Mouse (Mus musculus) kidney, adult 2 months (tissue): Measurements from ENCODE around the gene Tas2r143. TPM values are rescaled to one million over a fixed set of nuclear protein-coding genes. Genes with fewer than 3 reads are reported as not detected.
A peak's percentile ranks its signal among the peaks of the same experiment; 100 is the strongest.

Experiments used
- DNase-seq: peaks from one replicate; pipeline ENCODE4 v3.0.0; 2021
- H3K27ac ChIP-seq: fragments of 200-500 bp; 2 replicates; pipeline ENCODE4 v1.5.1; 2012; ENCODE audit warnings: low read depth, low read length, control low read depth, inconsistent platforms; ENCODE audit not compliant: insufficient read depth
- H3K27me3 ChIP-seq: fragments of 200-500 bp; replicated peaks from 2 replicates; pipeline ENCODE4 v1.6.1; 2012; ENCODE audit warnings: mild to moderate bottlenecking, moderate library complexity, low read length, inconsistent platforms; ENCODE audit not compliant: control insufficient read depth, insufficient read depth
- H3K36me3 ChIP-seq: fragments of 200-500 bp; 2 replicates; pipeline ENCODE4 v1.6.1; 2012; ENCODE audit warnings: mild to moderate bottlenecking, moderate library complexity, low read length, inconsistent platforms; ENCODE audit not compliant: control insufficient read depth, insufficient read depth
- H3K4me1 ChIP-seq: fragments of 200-500 bp; 2 replicates; pipeline ENCODE4 v1.6.1; 2011; ENCODE audit warnings: low read length; ENCODE audit not compliant: control insufficient read depth, insufficient read depth
- H3K4me3 ChIP-seq: fragments of 200-500 bp; 2 replicates; pipeline ENCODE4 v1.5.1; 2011; ENCODE audit warnings: mild to moderate bottlenecking, low read depth, low read length, control low read depth; ENCODE audit not compliant: insufficient read depth
- CTCF ChIP-seq: fragments of 200-500 bp; conservative IDR thresholded peaks from 2 replicates; pipeline ENCODE4 v1.5.1; 2011; ENCODE audit warnings: low read depth, mild to moderate bottlenecking, control low read depth, low read length, moderate library complexity, mixed read lengths; ENCODE audit not compliant: insufficient read depth, insufficient read length
- POLR2A ChIP-seq: fragments of 200-500 bp; IDR thresholded peaks from one replicate; pipeline ENCODE4 v1.6.1; 2011; ENCODE audit warnings: low read depth, low read length, control low read depth
- WGBS: fragments of 180-500 bp; shearing (Covaris S2); methylation state at CpG from one replicate; pipeline ENCODE4 v1.1.7; 2018; 5-methylcytosine and 5-hydroxymethylcytosine counted together
- polyA plus RNA-seq: library from polyadenylated mRNA; depleted of rRNA; stranded (reverse); fragments of >200 nt; gene quantifications from 2 replicates; pipeline ENCODE4 v1.2.3, GENCODE M21; 2012; rRNA removed

The Tas2r143 gene
- not detected in 2 replicates for polyA plus RNA-seq

DNA sequence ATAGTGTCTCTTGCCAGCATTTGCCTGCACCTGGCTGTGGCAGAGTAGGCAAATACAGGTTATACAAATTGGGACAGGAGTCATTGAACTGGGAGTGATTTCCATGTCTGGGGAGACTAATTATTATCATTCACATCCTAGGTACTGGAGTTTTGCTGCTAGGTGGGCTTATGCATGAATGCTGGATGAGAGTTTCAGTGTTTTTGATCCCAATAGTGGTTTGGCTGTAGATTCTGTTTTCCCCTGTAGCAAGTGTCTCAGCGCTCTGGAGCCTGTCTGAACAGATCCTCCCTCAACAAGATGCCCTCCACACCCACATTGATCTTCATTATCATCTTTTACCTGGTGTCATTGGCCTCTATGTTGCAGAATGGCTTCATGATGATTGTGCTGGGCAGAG lies at the start of gene Tas2r143:
TSS of gene Tas2r143 (plus strand) at position 301 of the 400 bp plus-strand sequence.
- H3K4me1 ChIP-seq, result peaks cover 3% of the 10 kb centered on the region; the same call in 1 of the 2 replicates
- TF ChIP-seq CTCF (no peak), POLR2A (no peak)
- no peaks in the 10 kb centered on the region for H3K27me3 ChIP-seq
- WGBS, result 100% methylated on average over 1 of the region's 1 CpGs
- DNase-seq, result no peak
- H3K27ac ChIP-seq, result no peak within 1 kb of the TSS
- H3K36me3 ChIP-seq, result no peaks in the 10 kb centered on the region
- H3K4me3 ChIP-seq, result no peak within 1 kb of the TSS

DNA sequence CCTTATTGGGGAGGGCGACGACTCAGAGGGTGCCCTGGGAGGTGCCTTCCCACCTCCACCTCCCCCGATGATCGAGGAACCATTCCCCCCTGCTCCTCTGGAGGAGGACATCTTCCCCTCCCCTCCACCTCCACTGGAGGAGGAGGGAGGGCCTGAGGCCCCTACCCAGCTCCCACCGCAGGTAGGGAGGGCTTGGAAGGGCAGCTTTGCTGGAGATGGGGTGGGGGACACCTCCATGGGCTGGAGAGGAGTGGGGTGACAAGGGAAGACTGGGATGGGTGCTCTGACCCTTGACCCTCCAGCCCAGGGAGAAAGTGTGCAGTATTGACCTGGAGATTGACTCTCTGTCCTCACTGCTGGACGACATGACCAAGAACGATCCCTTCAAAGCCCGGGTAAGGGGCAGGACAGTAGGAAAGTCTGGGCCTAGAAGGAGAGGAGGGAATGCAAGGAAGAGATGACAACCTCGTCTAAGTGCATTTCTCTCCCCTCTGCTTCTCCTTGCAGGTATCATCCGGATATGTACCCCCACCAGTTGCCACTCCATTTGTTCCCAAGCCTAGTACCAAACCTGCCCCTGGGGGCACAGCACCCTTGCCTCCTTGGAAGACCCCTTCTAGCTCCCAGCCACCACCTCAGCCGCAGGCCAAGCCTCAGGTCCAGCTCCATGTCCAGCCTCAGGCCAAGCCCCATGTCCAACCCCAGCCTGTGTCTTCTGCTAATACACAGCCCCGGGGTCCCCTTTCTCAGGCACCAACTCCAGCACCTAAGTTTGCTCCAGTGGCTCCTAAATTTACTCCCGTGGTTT lies 48.9 kb upstream of the Tas2r143 start:
- 43% methylated on average over 13 of the region's 13 CpGs for WGBS
- no peak for DNase-seq
- Histone ChIP-seq H3K36me3 (no peaks in the 10 kb centered on the region; the same call in 1 of the 2 replicates), H3K4me3 (peak overlapping the region; percentile 71), H3K4me1 (peaks cover 21% of the 10 kb centered on the region), H3K27ac (no peak overlapping the region), H3K27me3 (no peaks in the 10 kb centered on the region)
- TF ChIP-seq POLR2A (no peak), CTCF (no peak)

DNA sequence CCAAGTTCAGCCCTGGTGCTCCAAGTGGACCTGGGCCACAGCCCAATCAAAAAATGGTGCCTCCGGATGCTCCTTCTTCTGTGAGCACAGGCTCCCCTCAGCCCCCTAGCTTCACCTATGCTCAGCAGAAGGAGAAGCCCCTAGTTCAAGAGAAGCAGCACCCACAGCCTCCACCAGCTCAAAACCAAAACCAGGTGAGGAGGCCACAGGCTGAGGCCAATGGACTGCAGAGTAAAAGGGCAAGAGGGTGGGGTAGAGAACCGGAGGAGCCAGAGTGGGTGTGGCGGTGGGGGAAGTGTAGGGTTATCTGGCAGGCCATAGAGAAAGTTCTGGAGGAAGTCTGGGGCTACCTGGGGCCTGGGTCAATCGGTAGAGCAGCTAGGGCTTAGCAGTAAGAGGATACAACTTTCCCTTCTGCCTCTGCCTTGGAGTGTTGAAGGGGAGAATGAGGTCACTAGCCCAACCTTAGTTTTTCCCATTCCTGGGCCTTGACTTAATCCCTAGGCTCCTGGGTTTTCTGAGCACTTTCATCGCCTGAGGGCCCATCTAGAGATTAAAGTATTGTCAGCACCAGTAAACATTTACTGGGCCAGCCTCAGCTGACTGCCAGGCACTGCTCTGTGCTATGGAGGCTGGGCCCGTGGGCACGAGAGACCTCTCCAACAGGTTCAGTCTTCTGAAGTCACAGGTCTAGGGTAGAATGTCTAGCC lies 48.1 kb upstream of the Tas2r143 start:
- peak; percentile 41 for DNase-seq
- H3K27ac ChIP-seq, result no peak overlapping the region
- H3K4me1 ChIP-seq, result peaks cover 21% of the 10 kb centered on the region

DNA sequence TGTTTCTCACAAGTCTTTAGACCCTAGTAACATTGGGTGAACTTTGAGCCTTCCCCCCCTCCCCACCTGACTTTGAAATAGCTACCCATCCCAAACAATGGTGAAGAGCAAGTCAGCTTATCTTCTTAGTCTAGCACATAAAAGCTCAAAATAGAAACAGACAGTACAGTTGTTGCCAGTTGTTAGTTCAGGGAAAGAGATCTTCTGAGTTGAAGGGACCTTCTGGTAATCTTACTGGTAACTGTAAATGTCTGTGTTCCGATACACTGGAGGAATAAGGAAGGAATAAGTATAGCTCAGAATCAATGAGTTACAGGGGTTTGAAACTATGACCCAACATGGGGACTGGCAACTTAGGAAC lies 47.6 kb upstream of the Tas2r143 start:
- TF ChIP-seq POLR2A (no peak), CTCF (no peak)
- Histone ChIP-seq H3K4me3 (no peak overlapping the region), H3K4me1 (peaks cover 21% of the 10 kb centered on the region), H3K27ac (no peak overlapping the region), H3K36me3 (no peaks in the 10 kb centered on the region; the same call in 1 of the 2 replicates), H3K27me3 (no peaks in the 10 kb centered on the region)
- no peak for DNase-seq
- 89% methylated on average over 1 of the region's 1 CpGs for WGBS

More for the DNA sequence above, 48.1 kb upstream of the Tas2r143 start:
- H3K36me3 ChIP-seq, result no peaks in the 10 kb centered on the region; the same call in 1 of the 2 replicates
- no peak overlapping the region for H3K4me3 ChIP-seq
- no peak for TF ChIP-seq POLR2A
- no peak for TF ChIP-seq CTCF
- H3K27me3 ChIP-seq, result no peaks in the 10 kb centered on the region
- WGBS, result 55% methylated on average over 7 of the region's 7 CpGs

DNA sequence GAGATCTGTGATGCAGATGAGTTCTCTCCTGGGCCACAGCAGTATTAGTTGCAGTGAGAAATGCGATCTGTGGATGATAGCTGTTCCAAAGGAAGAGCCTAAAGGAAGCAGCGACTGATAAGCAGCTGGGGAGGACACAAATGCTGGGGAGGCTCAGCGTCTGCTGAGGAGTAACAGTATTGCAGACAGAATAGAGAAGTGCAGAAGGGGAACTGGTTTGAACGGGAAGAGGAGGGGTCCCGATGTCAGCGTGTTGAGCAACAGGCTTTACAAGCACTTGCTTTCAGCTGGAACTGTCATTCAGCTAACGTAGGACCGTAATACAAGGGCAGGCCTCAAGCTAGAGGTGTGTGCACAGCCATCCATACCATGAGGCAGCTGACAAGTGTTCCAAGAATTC lies 46.9 kb upstream of the Tas2r143 start:
- Histone ChIP-seq H3K4me1 (peaks cover 21% of the 10 kb centered on the region), H3K36me3 (peaks cover 3% of the 10 kb centered on the region), H3K4me3 (no peak overlapping the region), H3K27me3 (no peaks in the 10 kb centered on the region), H3K27ac (no peak overlapping the region)
- 67% methylated on average over 8 of the region's 8 CpGs for WGBS
- TF ChIP-seq CTCF, result no peak
- no peak for TF ChIP-seq POLR2A
- no peak for DNase-seq

DNA sequence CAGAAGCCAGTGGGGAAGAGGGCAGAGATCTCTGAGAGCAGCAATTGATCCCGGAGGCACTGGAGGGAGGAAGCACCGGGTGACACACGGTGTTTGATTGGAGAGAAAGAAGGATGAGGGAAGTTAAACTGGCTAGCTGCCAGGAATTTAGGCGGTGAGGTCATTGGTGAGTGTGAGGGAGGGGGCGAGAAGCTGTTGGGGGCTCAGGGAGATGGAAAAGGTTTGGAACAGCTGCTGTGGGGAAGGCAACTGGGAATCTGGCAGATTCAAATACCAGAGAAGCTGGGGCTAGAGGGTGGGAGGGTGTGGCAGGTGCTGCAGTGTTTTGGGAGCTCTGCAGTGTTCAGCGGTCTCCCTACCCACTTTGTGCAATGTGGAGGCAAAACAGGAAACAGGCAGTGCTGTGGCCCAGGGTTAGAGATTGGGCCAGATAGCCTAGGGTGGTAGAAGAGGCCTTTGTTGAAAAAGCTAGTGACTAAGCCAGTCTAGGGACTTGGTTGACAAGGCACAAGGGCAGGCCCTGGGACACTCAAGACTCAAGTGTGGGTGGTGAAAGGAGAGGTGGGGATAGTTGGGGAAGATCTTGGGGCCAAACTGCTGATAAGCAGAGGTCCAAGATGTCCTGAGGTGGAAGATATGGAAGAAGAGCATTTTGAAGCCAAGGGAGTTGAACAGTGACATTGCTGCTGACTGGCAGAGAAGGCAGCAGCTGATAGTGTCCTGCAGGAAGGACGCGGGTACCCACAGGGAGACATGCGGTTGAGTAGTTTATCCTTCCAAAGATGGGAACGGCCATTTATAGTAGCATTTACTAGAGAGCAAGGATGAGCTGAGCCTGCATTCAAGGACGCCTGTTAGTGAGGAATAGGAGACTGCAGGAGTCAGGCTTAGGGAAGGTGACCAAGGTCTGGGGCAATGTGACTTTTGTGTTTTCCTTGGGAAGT lies 45.7 kb upstream of the Tas2r143 start:
- Histone ChIP-seq H3K4me1 (peaks cover 21% of the 10 kb centered on the region), H3K36me3 (peaks cover 3% of the 10 kb centered on the region), H3K27me3 (no peaks in the 10 kb centered on the region), H3K4me3 (no peak overlapping the region), H3K27ac (no peak overlapping the region)
- TF ChIP-seq CTCF (no peak), POLR2A (no peak)
- WGBS, result 57% methylated on average over 11 of the region's 11 CpGs
- no peak for DNase-seq

DNA sequence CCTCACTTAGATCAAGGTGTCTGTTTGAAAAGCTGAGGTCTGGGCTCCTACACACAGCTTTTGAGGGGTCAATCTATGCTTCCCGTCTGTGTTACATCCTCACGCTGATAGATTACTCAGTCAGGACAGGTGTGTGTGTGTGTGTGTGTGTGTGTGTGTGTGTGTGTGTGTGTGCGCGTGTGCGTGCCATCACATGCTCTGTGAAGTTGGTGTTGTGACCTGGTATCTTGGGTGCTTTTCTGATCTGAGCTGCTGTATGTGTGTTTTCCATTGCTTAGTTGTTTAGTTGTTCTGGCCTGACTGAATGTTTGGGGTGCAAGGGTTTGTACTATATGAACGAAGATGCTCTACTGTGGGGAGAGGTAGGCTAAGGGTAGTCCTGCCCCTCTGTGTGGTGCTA lies 44.7 kb upstream of the Tas2r143 start:
- no peak overlapping the region for H3K4me3 ChIP-seq
- TF ChIP-seq CTCF (no peak), POLR2A (no peak)
- whole genome bisulfite sequencing, result 94% methylated on average over 6 of the region's 6 CpGs
- H3K27ac ChIP-seq, result no peak overlapping the region
- H3K4me1 ChIP-seq, result peaks cover 21% of the 10 kb centered on the region
- H3K36me3 ChIP-seq, result peaks cover 3% of the 10 kb centered on the region
- DNase-seq, result no peak
- H3K27me3 ChIP-seq, result no peaks in the 10 kb centered on the region
